Mouse (Mus musculus) CD4-positive, CD25-positive, alpha-beta regulatory T cell, adult 4 months (primary cell): Measurements from ENCODE around the gene Wdr61. TPM values are rescaled to one million over a fixed set of nuclear protein-coding genes. Genes with fewer than 3 reads are reported as not detected.
A peak's percentile ranks its signal among the peaks of the same experiment; 100 is the strongest.

Source experiments
- ATAC-seq: one replicate; pipeline ENCODE4 v1.8.0; 2017
- polyA plus RNA-seq, 2 experiments: library from polyadenylated mRNA; unstranded; fragments of 100-300 nt; shearing (Covaris generic); gene quantifications; one replicate each; pipeline ENCODE4 v1.2.1; 2017

Wdr61 gene
- polyA plus RNA-seq, 2 experiments from 2014 or later = 127 to 147 TPM

DNA sequence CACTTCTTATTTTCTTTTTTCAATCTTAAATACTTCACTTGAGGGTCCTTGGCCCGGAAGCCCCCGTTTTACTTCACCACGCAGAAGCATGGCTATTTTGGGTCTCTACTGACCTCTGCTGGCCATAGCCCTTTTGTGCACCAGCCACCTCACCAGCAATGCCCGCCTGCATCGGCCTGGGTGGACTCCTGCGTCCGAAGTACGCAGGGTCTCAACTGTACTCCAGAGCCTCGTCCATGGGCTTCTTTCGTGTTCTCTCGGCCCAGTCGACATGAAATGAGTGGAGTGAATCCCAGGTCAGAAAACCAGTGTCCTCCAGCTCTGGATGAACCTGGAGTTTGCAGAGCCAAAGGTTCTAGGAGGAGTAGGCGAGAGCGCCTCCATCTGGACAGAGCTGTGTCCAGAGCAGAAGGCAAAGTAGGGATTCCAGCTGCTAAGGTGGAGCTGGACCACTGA, 57.8 kb downstream of the Wdr61 start:
- peak; percentile 83 for ATAC-seq

DNA sequence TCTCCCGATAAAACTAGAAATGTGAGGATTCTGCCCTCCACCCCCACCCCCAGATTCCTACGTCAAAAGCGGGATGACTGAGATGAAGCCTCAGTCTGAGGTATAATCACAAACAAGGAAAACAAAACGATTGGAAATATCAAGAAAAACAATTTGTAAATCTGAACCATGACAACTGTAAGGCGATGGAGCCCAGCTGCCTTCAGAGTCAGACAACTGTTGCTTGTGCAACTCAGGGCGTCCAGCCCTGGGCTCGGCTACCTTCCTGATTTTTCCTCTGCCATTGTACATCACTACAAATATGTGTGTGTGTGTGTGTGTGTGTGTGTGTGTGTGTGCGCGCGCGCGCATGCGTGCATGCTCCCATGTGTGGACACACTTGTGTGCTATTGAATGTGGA, 60.4 kb downstream of the Wdr61 start:
- ATAC-seq = no peak

GRCm38 (mm10) chr9:54671962-54672361, 62.4 kb downstream of the Wdr61 start:
- ATAC-seq = no peak

- no peak for ATAC-seq
These were observed 65.9 kb downstream of the Wdr61 start for GRCm38 (mm10) chr9:54668455-54668854.

DNA sequence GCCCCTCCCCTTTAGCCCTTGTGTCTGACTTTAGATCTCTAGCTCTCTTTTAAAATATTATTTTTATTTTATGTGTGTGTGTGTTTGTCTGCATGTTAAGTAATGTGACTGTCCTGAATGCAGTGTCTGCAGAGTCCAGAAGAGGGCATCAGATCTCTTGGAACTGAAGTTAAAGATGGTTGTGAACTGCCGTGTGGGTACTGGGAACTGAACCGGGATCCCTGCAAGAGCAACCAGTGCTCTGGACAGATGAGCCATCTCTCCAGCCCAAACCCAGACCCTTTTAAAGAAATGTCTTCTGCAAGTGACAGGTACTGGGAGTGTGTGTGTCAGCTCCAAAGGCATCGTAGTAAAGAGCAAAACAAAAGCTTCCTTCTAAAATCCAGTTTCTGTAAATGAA, 68.2 kb downstream of the Wdr61 start:
- no peak for ATAC-seq

Other genes with a start within 250 kb of the Wdr61 start
- gene Dmxl2, start 232.9 kb downstream of the Wdr61 start, polyA plus RNA-seq = under 1 TPM in 1 of 2 experiments, not detected in 1; 0.62 TPM
- gene Sh2d7, start 195.5 kb downstream of the Wdr61 start, polyA plus RNA-seq = not detected
- 1 to 10 TPM in 1 of 2 experiments, not detected in 1; 1.6 TPM for gene Cib2, start 174.3 kb downstream of the Wdr61 start, polyA plus RNA-seq
- gene Idh3a, start 148.2 kb downstream of the Wdr61 start, polyA plus RNA-seq = 100 to 1,000 TPM; 118 TPM
- gene Acsbg1, start 72.6 kb downstream of the Wdr61 start, polyA plus RNA-seq = 10 to 100 TPM; 41.1 to 75.2 TPM
- gene Dnaja4, start 35.6 kb downstream of the Wdr61 start, polyA plus RNA-seq = 1 to 10 TPM; 2.9 to 4.0 TPM
- gene Crabp1, start 30.2 kb upstream of the Wdr61 start, polyA plus RNA-seq = not detected
- gene Ireb2, start 129.3 kb upstream of the Wdr61 start, polyA plus RNA-seq = 10 to 100 TPM; 20.1 to 23.1 TPM
- gene Hykk, start 182.8 kb upstream of the Wdr61 start, polyA plus RNA-seq = under 1 TPM; 0.30 to 0.46 TPM
- gene Psma4, start 216.3 kb upstream of the Wdr61 start, polyA plus RNA-seq = 100 to 1,000 TPM; 241 to 271 TPM
- not detected for gene AY074887, start 216.5 kb upstream of the Wdr61 start, polyA plus RNA-seq
- gene Chrna5, start 246.4 kb upstream of the Wdr61 start, polyA plus RNA-seq = not detected